Mouse (Mus musculus): ENCODE measurements around the gene Pm20d2. TPM values are rescaled to one million over a fixed set of nuclear protein-coding genes. Genes with fewer than 3 reads are reported as not detected.

The Pm20d2 gene
- 1 to 10 TPM in 1 of 2 experiments, under 1 TPM in 1; 0.18 to 1.2 TPM for polyA plus RNA-seq (2017; shearing (Covaris generic))

GRCm38 (mm10) chr4:33189735-33190036 lies at the start of gene Pm20d2:
Pm20d2 (minus strand) TSS chr4:33189737.

GRCm38 (mm10) chr4:33208881-33209841 lies 19.6 kb upstream of the Pm20d2 start, which contains the start of gene Srsf12:
Srsf12 (plus strand) TSS chr4:33208991.

GRCm38 (mm10) chr4:33132221-33132620 lies 57.3 kb downstream of the Pm20d2 start, which contains the start of gene Gabrr1:
Gabrr1 (plus strand) TSS chr4:33132521.

Other genes with a start within 250 kb of the Pm20d2 start
- 1 to 10 TPM; 2.9 to 7.4 TPM for gene Ankrd6, start 238.9 kb downstream of the Pm20d2 start, polyA plus RNA-seq (2017; shearing (Covaris generic))
- 10 to 100 TPM in 1 of 2 experiments, under 1 TPM in 1; 0.60 to 22.1 TPM for gene Rragd, start 206.7 kb downstream of the Pm20d2 start, polyA plus RNA-seq (2017; shearing (Covaris generic))
- gene Ube2j1, start 158.3 kb downstream of the Pm20d2 start, polyA plus RNA-seq (2017; shearing (Covaris generic)): 100 to 1,000 TPM; 102 to 129 TPM
- gene Gabrr2, start 126.7 kb downstream of the Pm20d2 start, polyA plus RNA-seq (2017; shearing (Covaris generic)): 10 to 100 TPM; 17.4 to 39.8 TPM
- under 1 TPM; 0.17 to 0.18 TPM for gene Gabrr1, start 57.2 kb downstream of the Pm20d2 start, polyA plus RNA-seq (2017; shearing (Covaris generic))
- gene Srsf12, start 19.3 kb upstream of the Pm20d2 start, polyA plus RNA-seq (2017; shearing (Covaris generic)): 1 to 10 TPM; 1.7 to 2.2 TPM
- 100 to 1,000 TPM; 487 to 519 TPM for gene Pnrc1, start 100.4 kb upstream of the Pm20d2 start, polyA plus RNA-seq (2017; shearing (Covaris generic))
- 10 to 100 TPM; 47.5 to 55.8 TPM for gene Rngtt, start 120.6 kb upstream of the Pm20d2 start, polyA plus RNA-seq (2017; shearing (Covaris generic))

Data from inflammation-experienced regulatory T-cells (primary cell).